Mouse (Mus musculus) 3T3-L1 (cell line): ENCODE results near the gene Gpr137c.

Experiments used
- DNase-seq: peaks from one replicate; pipeline ENCODE4 v3.0.0-alpha.2; 2015; ENCODE audit warnings: low read depth, low spot score

Gpr137c gene

DNA sequence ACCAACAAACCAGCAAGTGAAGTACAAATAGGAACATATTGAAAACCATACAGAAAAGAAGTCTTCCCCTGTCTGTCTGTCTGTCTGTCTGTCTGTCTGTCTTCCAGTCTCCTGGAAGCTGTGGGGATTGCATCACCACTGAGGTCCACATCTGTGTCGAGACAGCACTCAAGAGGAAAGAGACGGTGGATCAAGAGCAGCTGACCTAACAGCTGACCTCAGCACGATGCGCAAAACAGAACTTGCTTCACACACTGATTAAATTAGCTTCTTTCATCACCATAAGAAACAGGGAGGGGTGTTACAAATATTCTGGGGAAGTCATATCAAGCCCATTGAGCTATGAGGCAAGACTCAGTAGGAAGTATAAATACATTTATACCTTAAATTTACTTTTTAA, 72.1 kb downstream of the Gpr137c start:
- no peak for DNase-seq

DNA sequence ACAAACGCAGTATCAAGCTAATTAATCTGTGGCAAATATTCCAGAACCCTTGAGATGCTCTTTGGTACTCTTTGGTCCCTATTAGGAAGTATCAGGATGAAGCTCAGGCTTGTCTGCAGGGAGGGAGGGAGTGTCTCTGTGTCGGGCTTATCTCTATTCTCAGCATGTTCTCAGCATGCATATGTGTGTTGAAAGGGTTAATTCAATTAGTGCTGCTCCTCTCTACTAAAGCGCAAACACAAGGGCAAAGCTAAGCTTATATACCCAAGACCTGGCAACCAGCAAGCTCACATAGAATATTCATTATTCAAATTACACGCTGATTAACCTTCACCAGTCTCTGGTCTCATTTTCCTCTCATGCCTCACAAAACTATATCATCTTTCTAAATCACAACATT, 84.4 kb downstream of the Gpr137c start:
- no peak for DNase-seq

DNA sequence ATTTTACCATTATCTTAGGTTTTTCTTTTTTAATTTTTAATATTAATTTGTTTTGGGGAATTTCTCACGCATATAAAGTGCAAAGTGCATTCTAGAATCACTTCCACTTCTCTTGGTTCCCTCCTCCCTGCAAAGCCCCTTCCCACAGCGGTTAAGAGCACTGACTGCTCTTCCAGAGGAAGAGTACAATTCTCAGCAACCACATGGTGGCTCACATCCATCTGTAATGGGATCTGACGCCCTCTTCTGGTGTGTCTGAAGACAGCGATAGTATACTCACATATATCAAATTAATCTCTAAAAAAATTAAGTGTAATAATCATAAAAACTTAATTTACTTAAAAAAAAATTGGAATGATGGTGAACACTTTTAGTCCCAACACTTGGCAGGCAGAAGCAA, 84.9 kb downstream of the Gpr137c start:
- DNase-seq = no peak

DNA sequence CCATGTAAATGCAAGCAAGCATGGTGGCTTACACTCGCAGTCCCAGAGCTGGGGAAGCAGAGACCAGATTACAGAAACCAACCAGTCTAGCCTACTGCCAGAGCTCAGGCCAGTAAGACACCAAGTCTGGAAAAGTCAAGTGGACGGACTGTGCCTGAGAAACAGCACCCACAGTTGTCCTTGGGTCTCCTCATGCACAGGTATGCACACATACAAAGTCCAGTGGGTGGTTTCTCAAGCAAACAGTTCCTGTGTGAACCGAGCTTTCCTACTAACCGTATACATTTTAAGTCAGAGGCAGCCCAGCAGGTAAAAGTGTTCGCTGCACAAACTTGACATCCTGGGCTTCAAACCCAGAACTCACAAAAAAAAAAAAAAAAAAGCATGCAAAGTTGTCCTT, 86.3 kb downstream of the Gpr137c start:
- no peak for DNase-seq

DNA sequence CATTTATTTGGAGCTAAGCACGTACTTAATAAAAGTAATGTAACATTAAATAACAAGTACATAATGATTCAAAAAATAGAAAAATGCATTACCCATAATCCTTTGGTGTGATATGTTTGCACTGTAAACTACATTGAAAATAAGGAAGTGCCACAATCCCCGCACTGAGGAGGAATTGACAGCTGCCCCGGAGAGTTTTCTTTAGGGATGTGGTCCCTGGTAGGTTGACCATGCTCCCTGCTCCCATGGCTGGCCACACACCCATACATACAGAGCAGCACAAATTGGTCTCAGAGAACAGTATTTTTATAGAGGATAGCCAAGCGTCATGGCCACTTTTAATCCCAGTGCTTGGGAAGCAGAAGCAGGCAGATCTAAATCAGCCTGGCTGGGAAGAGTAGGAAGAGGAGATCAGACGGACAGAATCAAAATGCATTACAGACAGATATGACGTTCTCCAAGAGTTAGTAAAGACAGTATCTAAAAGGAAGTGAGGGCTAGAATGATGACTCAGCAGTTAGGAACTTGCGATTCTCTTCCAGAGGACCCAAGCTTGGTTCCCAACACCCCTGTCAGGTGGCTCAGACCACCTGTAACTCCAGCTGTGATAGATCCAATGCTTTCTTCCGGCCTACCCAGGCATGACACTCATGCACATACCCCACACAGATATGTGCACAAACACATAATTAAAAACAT, 88.3 kb downstream of the Gpr137c start:
- DNase-seq = no peak

DNA sequence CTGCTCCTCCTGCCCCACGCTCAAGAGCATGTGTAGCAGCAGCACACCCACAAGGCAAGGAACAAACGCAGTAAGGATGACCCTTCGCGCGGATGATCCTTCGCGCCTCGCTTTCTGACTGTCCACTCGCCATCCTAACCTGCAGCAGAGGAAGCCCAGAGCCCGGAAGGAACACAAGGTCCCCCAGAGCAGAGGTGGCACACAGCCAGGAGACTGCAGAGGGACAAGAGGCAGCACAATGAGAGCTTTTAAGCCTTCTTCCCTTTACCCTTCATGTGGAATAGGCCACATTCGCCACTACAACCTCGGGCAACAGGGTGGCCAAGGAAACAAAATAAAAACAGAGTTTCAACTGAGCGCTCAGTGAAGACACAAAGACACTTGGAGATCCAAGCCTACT, 90.1 kb downstream of the Gpr137c start:
- no peak for DNase-seq

DNA sequence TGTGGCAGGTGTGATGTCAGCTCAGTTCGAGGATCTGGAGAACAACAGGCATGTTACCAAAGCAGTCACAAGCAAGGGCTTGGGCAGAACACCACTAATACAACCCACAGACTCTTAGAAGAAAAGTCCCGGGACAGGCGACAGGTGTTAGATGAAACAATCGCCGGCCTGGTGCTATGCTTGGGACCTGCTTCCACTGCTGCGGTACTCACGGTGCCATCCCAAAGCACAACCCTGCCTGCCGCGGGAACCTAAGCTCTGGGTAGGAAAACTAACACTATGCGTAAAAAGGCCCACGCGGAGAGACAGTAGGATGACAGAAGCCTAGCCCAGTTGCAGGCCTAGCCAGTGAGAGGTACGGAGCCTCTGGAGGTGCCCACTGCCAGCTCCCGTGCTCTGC, 90.6 kb downstream of the Gpr137c start:
- no peak for DNase-seq

DNA sequence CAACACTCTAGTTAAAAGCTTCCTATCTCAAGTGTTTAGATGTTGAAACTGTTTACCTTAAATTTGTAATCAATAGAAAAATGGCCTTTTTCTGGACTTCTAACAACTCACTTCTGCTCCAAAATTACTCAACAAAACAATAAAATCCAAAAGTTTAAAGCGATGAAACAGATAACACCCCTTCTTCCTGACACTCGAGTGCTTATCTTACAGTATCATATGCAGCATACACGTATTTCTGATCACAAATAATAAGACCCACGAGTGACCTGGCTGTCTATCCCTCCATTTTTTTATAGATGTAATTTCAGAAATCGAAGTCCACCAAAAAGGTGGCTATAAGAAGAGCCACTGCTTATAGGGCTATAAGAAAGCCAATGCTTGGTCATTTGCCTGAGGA, 97.4 kb downstream of the Gpr137c start:
- DNase-seq = no peak

DNA sequence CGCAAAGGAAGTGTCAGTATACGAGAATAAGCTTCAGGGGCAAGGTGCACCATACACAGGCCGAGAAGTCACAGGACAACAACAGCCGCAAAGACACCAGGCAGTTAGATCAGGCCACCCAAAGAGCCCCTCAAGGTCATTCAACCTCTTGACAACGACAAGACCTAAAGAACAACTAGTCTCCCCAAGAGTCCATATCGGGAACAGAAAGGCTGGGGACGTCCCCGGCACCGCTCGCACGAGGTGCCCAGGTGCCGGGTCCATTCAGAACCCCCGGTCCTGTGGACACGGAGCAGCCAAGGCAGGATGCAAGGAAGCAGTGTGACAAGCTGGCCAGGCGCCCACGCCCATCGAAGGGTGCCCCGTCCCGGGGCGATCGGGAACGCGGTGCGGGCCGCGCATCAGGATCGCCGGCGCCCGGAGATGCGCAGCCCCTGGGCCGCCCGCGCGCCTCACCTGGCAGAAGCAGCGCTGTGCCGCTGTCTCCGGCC, 98.4 kb downstream of the Gpr137c start:
- DNase-seq = no peak

DNA sequence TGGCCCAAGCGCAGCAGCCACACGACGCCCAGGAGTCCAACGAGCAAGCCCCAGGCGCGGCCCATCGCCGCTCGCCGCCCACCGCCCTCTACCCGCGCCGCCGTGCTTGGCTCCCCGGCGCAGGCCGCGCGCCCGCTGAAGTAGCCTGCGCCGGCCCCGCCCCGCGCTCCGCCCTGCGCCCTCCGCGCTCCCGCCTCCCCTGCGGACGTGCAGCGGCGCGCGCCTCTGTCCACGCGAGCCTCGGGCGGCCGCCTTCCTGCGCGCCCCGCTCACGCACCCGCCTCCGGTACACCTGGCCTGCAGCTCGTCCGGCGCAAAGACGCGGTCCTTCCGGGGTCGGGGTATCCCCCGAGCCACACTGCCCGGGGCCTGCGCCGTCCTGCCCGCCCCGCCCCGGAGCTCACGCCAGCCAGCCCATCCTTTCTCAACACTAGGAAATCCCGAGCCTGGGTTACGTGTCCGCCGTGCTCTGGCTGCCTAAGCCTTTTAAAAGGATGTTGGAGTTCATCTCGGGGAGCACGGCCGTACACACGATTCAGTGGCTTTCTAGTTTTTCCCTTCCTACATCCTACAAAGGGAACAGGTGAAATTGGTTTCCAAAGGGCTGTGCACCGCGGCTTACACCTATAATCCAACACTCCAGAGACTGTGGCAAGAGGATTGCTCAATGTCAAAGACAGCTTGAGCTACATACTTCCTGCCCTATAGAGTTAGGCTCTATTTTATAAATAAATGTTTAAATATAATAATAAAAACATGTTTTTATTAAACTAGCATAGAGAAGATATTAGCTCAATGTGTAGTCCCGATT, 99.1 kb downstream of the Gpr137c start, which contains the start of gene Ero1l:
TSS of gene Ero1l (minus strand) at position 346 of the 811 bp plus-strand sequence.
- DNase-seq = peak; percentile 71

DNA sequence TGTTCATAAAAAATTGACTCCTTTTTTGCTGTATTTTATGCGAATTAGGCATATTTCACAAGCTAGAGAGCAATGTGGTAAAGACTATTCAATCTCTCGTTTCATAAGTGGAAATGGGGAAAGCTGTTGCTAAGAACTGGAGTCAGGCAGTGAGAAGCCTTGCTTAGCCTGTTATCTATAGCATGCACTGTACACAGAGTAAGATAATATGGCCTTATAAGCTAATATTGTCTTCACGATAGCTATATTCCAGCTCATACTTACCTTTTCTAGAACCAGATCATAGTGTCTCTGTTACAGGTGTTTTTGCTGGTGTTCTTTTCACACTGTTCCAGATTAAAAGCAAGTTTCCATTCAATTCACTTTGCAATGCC, 99.7 kb downstream of the Gpr137c start:
- DNase-seq = no peak

DNA sequence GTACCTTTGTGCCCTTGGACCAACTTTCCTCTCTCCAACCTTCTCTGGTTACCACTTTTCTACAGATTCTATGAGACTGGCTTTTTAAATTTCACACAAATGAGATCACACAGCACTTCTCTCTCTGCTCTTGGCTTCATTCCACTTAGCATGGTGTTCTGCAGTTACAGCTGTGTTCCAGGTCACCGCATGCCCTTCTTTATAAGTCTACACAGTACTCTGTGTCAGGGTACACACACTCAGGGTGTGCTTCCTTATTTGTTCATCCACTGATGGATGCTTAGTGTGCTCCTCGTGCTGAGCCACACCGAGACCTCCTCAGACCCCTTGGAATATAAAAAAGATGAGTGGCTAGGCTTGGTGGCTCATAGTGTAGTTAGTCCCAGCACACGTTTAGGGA, 100.6 kb downstream of the Gpr137c start:
- no peak for DNase-seq

DNA sequence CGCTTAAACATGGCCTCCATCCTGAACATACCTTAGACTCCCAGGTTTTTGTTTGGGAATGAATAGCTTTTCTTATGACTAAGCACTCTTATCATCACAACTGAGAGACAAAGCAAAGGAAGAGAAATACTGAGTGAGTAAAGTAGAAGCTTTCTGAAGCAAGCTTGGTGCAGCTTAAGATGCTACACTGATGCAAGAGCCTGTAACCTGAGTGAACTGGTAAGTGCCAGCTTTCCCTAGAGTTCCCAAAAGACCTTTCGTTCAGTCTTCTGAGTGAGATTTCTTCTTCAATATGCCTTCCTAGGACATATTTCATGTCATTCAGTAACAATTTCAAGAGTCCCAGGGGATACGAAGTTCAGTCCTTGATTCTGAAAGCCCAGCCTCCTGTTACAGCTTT, 101.5 kb downstream of the Gpr137c start:
- peak; percentile 84 for DNase-seq

DNA sequence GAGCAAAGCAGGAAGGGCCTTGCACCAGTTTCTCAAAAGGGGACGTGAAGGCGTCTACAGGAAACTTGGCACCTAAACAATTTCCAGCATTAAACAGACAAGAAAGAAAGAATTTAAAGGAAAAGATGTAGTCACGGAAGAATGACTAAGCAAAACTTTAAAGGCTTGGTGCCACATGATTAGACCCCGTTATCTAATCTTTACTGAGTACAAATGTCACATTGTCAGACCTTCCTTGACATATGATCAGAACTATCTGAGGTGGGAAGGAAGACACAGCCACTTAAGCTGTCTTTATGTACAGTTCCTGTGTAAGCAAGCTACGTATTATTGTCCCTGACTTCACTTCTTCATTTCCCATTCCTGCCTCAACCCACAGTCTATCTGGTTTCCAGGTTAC, 102.1 kb downstream of the Gpr137c start:
- DNase-seq = no peak

DNA sequence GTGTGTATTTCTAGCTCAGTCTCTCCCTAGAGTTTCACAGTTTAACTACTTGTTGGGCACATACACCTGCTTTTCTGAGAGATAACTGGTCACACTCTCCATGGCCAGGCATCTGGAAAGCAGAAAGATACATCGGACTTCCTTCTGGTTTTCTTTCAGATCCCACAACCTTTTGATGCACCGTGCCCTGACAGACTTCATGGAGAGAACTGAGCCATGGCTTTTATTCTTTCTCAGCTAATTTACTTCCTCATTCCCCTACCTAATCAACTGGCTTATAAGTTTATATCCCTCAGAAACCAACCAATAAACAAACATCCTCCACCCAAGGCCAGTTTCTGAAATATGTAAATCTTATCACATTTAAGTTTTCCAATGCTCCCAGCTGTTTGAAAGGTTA, 102.9 kb downstream of the Gpr137c start:
- no peak for DNase-seq

DNA sequence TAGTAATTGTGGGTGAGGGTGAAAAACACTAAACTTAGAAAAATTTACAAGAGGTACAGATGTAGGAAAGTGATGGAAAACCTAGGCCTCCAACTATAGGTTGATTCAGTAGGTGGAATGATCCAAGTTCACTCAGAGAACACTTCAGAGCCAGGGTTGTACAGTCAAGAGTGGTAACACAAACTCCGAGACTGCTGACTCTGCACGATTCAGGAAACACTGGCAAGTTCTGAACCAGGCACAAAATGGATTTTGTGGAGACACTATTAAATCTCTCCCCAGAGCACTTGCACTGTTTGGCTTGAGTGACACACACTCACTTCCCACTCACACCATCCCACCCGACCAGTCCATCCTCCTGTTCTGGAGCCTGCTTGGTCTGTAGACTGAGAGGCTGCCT, 103.8 kb downstream of the Gpr137c start:
- DNase-seq = no peak

DNA sequence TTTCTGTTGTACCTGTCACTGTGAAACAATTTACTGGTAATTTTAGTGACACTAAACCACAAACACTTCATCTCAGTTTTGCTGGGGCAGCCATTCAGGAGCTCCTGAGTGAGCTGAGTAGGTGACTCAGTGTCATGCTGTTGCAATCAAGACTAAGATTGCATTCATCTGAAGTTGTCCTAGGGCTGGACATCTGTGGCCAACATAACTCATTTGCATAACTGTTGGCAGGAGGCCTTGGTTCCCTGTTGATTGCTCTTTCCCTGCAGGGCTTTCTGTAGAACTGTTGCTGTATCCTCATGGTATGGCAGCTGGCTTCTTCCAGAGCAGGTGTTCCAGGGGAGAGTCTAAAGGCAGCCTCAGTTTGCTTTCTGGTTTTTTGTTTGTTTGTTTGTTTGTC, 106.0 kb downstream of the Gpr137c start:
- peak; percentile 95 for DNase-seq

DNA sequence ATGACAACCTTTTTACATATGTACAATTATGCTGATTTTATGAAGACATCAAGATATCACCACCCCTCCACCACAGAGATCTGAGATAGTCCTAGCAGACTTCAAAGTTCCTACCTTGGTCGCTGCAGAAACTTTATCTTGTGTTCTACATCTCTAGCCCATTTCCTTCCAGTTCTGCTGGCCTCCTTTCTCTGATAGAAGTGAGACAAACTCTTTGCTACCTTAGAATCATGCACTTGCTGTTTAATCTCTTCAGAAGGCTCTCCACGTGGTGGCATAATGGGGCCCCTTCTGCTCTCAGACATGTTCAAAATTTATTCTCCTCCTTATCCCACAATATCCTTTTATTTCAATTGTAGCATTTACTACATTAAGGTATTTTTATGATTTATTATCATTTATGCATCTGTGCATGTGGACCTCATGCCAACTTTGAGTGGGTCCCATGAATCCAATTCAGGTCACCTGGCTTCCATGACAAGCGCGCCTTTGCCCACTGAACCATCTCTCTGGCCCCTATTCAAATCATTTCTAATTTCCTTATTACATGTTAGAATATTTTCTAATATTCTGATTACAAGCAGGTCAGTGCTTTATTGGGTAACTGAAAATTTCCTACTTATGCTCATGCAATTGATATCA, 108.7 kb downstream of the Gpr137c start:
- DNase-seq = no peak

DNA sequence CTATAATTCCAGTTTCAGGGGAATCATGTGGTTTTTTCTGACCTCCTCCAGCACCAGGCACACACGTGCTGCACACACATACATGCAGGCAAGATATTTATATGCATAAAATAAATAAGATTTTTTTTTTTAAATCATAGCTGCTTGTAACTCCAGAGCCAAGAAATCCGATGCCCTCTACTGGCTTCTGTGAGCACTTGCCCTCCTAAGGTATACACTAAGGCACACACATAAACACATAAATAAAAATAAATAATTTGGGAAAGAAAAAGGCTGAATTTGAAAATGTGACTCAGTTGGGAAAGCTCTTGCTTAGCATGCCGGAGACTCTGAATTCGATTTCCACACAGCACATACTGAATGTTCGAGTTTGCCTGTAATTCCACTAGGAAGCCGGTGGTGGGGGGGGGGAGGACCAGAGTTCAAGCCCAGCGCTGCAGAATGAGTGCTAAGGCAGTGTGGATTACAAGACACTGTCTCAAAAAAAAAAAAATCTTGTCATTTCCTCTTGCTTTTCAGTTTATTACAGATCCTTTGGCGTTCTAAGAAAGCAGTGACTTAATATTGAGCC, 109.6 kb downstream of the Gpr137c start:
- peak; percentile 65 for DNase-seq

DNA sequence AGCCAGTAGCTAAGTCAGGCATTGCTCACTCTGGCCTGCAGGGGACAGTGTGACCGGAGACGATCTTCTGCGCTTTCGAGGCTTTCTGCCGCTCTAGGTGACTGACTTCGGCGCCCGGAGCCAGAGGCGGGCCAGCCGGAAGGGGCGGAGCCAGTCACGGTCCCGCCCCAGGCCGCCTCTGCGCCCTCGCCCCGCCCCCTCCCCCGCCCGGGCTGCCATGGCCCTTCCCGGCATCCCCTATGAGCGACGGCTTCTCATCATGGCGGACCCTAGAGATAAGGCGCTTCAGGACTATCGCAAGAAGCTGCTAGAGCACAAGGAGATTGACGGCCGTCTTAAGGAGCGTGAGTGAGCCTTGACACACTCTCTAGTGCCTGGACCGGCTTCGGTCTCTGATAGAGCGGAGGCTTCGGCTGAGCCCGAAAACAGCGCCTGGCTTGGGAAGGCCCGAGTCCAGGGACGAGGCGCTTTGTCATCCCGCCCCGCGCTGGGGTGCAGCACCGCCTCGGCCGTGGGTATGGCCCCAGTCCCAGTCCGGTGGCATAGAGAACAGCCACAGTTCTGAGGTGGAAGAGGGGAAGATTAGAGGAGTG, 110.2 kb downstream of the Gpr137c start, which contains the start of gene Psmc6:
TSS of gene Psmc6 (plus strand) at position 200 of the 593 bp plus-strand sequence.
- DNase-seq = peak; percentile 90
